Comparison of ENCODE assay signal across 21 mouse cellular contexts in the genomic region with DNA sequence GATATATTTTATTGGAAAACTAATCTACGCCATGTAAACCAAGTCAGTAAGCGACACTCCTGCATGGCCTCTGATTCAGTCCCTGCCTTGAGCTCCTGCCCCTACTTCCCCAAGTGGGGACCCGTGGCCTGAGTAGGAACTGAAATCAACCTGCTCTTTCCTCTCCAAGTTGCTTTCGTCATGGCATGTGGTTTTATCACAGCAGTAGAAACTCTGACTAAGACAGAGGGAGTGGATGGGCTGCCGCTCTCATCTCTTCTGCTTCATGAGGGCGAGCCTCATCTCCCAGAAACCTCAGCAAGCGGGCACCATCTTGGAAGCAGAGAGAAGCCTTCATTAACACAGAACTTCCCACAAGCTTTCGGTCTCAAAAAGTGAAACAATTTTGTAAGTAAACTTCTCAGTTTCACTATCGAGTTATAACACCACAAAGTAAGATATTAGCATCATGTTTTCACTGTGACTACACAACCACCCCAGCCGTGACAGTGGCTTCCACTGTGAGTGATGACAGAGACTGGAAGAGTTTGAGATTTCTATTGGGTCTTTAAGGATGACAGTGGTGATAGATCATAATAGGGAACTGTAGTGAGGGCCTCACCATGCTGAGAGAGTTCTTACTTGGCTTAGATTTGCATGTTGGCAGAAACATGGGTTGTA. TPM values are rescaled to one million over a fixed set of nuclear protein-coding genes. Genes with fewer than 3 reads are reported as not detected.
DNase-seq lines count a peak whose midpoint lies in the region; ATAC-seq lines count a peak whose summit lies in the region.
"Had no signal": no experiment of that assay in that cellular context is flagged by ENCODE, and none has a peak within 500 bp of the region (broad histone marks: within the 10 kb centered on the region; RNA-seq: fewer than 3 reads in every experiment).

No protein-coding gene starts in this region.

- peak; percentile 50 for ATAC-seq in CD4-positive, CD25-positive, alpha-beta regulatory T cell, adult 4 months
- ATAC-seq in neutrophil, adult 5-6 weeks (ENCODE audit: extremely low read depth, insufficient number of reproducible peaks, low FRiP score, poor library complexity, severe bottlenecking), result peak; percentile 62
- ATAC-seq: liver, embryonic 12.5 days; lung, postnatal 0 days had no signal

- peak; percentile 23 for DNase-seq in spleen, adult 12 weeks (ENCODE audit: low spot score)
- no peak for DNase-seq in spleen, postnatal 4 days (ENCODE audit: low spot score in 2 of 2)
- DNase-seq in induced T-regulatory cell, adult 2 months (ENCODE audit: low read depth), result peak; percentile 65
- DNase-seq in left cerebral cortex, adult 18-20 months (ENCODE audit: low spot score in 2 of 2), result no peak
- no peak for DNase-seq in cerebellum, adult 11 months
- DNase-seq: adrenal gland, postnatal 25 days; cerebellum, adult 9-10 months; gastrocnemius, postnatal 14 days; kidney, adult 8-10 months; kidney, postnatal 4 days; right cerebral cortex, postnatal 4 days; thymus, postnatal 14 days had no signal

RNA-seq across cellular contexts. Expression of a gene that starts 1.2 kb away (rescaled TPM):
- polyA plus RNA-seq in CD4-positive, CD25-positive, alpha-beta regulatory T cell, adult 4 months (2017; shearing (Covaris generic)), result not detected
- total RNA-seq in neutrophil, adult 5-6 weeks (2017), result not detected in 2 replicates
- total RNA-seq in left cerebral cortex, adult 18-20 months (2021), result 1 to 10 TPM; 1.2 to 1.9 TPM
- polyA plus RNA-seq: heart, postnatal 0 days; liver, embryonic 12.5 days had no signal

RNA-seq across cellular contexts. Expression of a gene that starts 49.9 kb away (rescaled TPM):
- under 1 TPM in 1 of 2 experiments, not detected in 1; 0.42 TPM for polyA plus RNA-seq in CD4-positive, CD25-positive, alpha-beta regulatory T cell, adult 4 months (2017; shearing (Covaris generic))
- total RNA-seq in neutrophil, adult 5-6 weeks (2017), result 0.23 and 0.25 TPM in 2 replicates
- not detected for total RNA-seq in left cerebral cortex, adult 18-20 months (2021)
- total RNA-seq: adrenal gland, postnatal 25 days; gastrocnemius, postnatal 14 days; layer of hippocampus, postnatal 10 days; left cerebral cortex, postnatal 36 days had no signal
- polyA plus RNA-seq: liver, embryonic 12.5 days; midbrain, embryonic 10.5 days; stomach, embryonic 15.5 days had no signal

Comparison
In these comparisons a context has a peak if more than half of its experiments do, and no peak if none do; other contexts are left out.
1. DNase-seq: peak in spleen, adult 12 weeks (single experiment) and induced T-regulatory cell, adult 2 months (single experiment); none in spleen, postnatal 4 days (0 of 2), left cerebral cortex, adult 18-20 months (0 of 2) and cerebellum, adult 11 months (single experiment).